Mouse (Mus musculus) right cerebral cortex, adult 2 months (tissue): ENCODE measurements around the gene Kcnma1.

Experiments
- DNase-seq, 2 experiments: peaks; one replicate each; pipeline ENCODE4 v3.0.0; 2021 to 2022; ENCODE audit warnings: low spot score in 2 of 2

Gene Kcnma1

DNA sequence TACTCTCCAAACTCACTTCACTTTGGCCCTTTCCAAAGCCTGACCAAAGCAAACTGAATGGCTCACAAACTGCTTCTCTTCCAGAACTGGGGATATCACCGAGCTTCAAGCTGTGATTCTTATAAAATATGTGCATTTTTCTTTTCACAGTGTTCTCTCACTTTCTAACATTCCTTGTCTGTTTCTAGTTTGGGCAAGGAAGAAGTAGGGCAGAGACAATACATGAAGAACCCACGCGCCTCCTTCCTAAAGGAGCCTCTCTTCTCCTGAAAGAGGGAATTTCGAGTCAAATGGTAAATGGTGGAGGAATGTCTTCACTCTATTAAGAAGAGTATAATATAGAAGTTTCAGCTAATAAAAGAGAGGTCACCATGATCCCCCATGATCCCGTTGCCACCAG, 709.0 kb downstream of the Kcnma1 start:
- DNase-seq: no peak

DNA sequence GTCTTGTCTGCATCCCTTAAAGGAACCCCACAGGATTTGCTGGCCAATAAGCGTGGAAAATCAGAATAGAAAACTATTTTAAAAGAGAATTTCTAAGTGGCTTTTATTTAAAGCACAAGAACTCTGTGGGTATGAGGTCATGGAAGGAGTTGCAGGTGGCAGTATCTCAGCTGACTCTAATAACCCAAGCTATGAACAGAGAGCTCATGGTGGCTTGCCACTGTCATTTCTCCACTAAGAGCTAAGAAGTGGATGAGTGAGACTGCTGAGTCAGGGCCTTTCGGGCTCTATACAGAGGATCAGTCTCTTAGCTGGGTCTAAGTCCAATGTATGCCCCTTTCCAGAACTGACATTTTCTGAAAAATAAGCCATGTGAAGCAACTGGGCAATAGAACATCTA, 713.8 kb downstream of the Kcnma1 start:
- DNase-seq: no peak

DNA sequence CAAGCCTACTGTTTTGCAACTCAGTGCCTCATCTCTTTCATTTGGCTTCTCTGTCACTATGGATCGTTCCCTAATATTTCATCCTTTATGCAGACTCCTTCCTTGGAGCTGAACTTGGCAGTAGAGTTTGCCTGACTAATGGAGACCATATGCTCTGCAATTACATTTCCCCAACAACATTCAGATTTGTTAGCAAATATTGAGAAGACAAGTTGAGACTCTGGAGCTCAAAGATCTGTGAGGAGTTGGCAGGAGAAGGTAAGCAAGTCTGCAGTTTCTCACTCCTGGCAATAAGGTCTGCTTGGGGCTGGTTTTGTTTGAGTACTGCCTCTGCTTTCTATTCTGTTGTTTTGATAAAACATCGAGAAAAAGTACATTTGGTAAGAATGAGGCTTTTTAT, 723.7 kb downstream of the Kcnma1 start:
- no peak for DNase-seq

DNA sequence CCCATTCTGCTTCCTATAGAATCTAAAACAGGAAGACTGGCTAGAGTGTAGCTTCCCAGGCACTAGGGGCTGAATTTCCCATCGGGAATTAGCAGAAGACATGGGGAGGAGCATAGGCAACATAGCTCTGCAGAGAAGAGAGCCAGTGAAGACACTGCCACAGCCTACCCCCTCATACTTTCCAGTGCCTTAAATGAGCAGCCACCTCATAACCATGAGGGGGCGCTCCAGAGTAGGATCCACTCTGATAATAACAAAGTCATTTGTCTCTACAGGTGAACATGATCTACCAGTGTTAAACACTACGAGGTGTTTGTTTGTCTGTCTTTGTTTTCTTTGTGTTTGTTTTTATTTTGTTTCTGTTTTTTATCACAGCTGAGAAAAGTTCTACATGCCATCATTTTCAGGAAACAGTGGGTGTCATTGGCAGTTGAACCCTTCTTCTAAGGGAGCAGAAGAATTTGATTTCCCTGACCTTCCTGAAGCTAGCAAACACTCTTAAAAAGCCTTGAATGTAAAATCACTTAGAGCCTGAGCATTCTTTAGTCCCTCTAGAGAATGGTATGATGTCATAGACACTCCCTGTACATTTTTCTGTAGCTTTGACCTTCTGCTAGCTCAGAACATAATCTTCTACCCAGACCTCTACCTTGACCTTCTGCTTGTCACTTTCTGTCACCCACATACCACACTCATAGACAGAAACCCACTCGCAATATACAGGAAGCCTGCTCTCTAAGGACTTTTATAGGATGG, 747.6 kb downstream of the Kcnma1 start:
- DNase-seq: no peak

DNA sequence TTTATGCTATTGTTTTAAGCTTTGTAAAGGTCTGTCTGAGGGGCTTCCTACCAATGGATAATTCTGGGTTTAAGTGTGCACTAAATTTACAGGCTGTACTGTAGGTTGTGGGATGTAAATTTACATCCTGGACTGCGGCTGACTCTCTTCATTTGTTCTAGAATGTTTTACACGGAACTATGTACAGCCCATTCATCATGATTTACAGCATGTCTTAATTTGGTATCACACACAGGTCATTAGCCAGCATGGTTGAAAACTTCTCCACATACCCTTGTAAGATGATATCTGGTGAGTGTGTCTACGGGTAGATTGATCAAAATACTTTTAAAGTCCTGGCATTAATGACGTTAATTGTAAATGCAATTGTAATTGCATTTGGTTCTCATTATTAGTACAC, 761.1 kb downstream of the Kcnma1 start:
- no peak for DNase-seq

DNA sequence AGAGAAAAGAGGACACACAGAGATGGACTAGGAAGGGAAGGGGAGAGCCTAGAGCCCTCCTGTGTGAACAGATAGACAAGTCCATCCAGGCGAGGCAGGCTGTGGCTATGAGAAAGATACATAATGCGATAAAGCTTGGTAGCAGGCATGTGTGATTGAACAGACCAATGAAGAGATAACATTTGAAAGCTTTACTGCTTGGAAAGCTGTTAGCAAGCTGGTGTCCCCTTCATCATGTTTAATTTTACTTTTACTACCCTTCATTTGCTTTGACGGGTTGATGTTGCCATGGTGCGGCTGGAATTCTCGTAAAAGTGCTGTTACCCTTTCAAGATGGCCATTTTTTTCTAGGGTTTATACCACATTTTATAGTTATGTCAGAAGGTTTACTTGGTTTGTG, 769.8 kb downstream of the Kcnma1 start:
- DNase-seq: no peak

DNA sequence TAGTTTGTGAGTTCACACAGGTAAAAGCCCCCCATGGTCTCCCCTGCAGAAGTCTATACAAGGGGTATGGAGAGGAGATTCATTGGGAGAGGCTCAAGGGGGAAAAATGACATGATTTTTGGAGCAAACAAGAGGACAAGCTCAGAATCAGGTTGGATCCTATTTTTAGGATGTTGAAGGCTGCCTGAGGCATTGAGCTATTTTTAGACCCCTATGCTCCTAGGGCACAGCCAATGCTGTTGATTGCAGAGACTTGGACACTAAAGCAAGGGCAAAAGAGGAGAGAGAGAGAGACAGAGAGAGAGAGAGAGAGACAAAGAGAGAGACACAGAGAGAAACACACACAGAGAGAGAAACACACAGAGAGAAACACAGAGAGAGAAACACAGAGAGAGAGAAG, 770.4 kb downstream of the Kcnma1 start:
- no peak for DNase-seq
